Mouse (Mus musculus) lung, adult 18-20 months (tissue): ENCODE data around the gene Dcst2.

Experiments
- DNase-seq, 2 experiments: peaks; one replicate each; pipeline ENCODE4 v3.0.0; 2022; ENCODE audit warnings: mixed read lengths in 2 of 2

Gene Dcst2

GRCm38 (mm10) chr3:89365153-89365485 is 3.3 kb downstream of the Dcst2 start, which contains the start of gene Dcst1:
Dcst1 (minus strand) TSS chr3:89365253.
- no peak for DNase-seq

GRCm38 (mm10) chr3:89365486-89366414 is 4.0 kb downstream of the Dcst2 start:
- DNase-seq, result no peak

DNA sequence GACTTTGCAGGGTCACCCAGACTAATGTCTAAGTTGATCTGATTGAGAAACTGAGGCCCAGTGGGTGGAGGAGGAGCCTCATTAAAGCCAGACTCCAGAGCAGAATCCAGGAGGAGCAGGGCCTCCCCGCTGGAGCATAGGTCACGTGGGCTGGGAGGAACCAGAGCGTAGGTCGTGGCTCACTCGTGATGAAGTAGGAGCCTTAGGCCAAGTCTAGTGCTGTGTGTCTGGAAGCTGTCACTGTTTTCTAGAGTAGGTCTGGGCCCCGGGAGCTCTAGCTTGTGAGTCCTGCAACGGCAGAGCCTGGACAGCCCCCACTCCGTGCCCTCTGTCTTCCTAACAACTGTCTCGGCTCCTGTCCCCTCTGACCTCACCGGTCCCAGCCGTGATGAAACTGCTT is 5.6 kb downstream of the Dcst2 start:
- DNase-seq, result no peak

DNA sequence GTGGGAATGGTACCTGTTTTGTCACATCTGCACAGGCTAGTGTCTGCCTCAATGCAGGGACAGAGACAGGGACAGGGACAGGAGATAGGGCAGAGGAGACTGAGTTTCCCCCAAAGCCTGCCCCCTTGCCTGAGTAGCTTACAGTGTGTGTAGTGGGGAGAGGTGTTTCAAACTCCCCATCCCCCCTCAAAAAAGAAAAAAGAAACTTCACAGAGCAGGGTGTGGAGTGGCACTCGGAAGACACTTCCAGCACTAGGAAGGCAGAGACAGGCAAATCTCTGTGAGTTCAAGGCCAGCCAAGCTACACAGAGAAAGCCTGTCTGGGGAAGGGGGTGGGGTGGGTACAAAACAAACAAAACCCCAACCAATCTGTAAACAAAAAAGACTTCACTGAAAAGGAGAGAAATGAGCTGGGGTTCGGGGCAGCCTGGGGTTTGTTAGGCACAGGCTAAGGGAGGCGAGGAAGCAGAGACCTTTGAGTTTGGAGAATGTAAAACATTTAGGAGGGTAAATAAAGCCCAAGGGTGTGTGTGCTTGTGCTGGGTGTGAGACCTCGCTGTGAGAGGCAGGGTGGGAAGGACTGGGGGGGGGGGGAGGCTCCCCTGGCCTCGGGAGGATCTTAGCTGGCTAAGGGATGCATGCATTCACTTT is 11.9 kb downstream of the Dcst2 start:
- no peak for DNase-seq

DNA sequence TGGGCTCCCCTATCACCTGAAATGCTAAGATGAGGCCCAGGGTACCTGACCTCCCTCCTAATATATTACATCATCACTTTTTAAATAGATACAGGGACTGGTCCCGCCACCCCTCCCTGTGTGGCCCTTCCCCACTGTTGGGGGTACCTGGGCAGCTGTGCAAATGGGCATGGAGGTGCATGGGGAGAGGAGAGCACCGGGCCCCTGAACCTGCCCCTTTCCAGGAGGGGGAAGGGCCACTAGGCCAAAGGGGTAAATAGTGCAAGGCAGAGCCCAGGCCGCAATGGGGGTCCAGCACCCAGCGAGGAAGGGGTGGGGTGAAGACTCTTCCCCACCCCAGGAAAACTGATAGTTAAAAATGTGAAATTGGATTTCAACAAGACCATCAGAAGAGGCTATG is 16.1 kb downstream of the Dcst2 start:
- DNase-seq, result no peak

- peak; percentile 80 to 86 for DNase-seq
Observed at GRCm38 (mm10) chr3:89378394-89379067, 16.8 kb downstream of the Dcst2 start.

GRCm38 (mm10) chr3:89379388-89380131 is 17.8 kb downstream of the Dcst2 start:
- DNase-seq, result no peak

GRCm38 (mm10) chr3:89380291-89380690 is 18.5 kb downstream of the Dcst2 start:
- no peak for DNase-seq

GRCm38 (mm10) chr3:89380711-89381110 is 18.9 kb downstream of the Dcst2 start:
- DNase-seq, result no peak

- no peak for DNase-seq
Observed at GRCm38 (mm10) chr3:89381233-89381632, 19.5 kb downstream of the Dcst2 start.

GRCm38 (mm10) chr3:89382033-89382882 is 20.5 kb downstream of the Dcst2 start:
- no peak for DNase-seq

GRCm38 (mm10) chr3:89382950-89383349 is 21.2 kb downstream of the Dcst2 start:
- no peak for DNase-seq

GRCm38 (mm10) chr3:89383651-89384255 is 22.0 kb downstream of the Dcst2 start:
- peak; percentile 49 to 65 for DNase-seq

GRCm38 (mm10) chr3:89384331-89385076 is 22.7 kb downstream of the Dcst2 start:
- peak; percentile 56 to 70 for DNase-seq

DNA sequence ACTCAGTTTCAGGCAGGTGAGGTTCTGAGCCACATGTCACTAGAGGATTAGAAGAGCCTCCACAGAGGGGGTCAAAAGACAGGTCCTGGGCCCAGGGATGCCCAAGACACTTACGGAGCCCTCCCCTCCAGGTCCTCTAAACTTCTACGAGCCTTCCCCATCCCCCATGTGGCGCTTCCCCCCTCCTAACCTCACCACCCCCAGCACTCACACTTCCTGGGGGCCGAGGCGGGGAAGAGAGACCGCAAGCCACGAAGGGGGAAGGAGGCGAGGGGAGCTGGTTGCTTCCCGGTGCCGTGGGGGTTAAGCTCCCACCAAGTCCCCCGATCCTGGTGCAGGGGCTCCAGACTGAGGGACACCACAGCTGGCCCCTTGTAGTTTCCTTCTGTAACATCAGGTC is 23.7 kb downstream of the Dcst2 start:
- no peak for DNase-seq

DNA sequence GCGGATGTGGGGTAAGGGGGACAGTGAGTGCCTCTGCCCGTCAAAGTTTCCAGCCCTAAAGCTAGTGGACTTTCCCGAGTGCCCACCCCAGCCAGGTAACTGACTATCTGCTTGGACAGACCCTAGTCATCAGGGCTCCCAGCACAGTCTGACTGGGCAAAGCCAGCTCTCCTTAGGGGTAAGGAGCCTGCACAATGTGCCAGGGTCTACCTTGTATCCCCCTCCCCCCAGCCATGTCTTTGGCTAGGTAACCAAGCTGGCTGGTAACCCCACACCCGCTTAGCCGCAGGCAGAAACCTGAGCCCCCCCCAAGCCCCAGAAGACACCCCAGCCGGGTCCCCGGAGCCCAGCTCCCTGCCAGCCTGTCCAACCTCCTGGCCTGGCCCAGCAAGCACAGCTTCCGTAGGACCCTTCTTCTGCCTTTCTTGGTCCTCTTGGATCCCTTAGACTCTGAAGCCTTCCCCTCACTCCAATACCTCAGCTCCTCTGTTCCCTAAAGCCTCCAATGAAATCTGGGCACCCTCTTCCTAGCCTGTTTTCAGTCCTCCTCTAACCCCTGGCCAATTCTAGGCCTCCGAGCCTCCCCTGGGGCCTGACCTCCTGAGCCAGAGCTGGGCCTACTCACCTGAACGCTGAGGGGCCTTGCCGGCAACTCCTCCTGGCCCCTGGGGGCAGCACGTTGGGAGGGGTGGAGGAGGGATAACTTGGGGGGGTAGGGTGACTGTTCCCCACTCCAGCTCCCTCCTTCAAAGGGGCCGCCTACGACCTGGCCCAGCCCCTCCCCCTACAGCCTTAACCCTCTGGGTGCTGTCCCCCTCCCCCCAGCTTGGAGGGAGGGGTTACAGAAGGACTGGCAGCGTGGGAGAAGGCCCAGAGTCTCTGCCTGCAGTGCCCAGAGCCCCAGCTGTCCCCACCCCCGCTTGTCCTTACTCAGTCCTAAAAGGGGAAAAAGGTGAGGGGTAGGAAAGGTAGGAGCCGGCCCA is 25.0 kb downstream of the Dcst2 start:
- no peak for DNase-seq

DNA sequence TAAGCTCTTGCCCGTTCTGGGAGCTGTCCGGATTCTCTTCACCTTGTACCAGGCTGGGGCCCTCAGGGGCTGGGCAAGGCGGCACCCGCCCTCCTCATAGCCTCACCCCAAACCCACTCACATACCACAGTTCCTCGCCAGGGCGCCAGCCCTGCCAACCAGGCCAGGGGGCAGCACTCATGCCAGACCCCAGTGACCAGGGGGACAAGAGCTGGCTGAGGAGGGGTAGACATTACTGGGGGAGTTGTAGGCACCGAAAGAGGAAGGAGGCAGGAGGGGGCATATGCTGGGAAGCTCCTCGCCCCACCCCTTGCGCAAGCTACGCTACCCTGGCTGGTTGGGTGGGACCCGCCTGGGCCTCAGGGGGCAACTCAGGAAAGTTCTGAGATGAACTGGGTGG is 25.9 kb downstream of the Dcst2 start:
- DNase-seq, result peak; percentile 51 to 53

GRCm38 (mm10) chr3:89388134-89388881 is 26.5 kb downstream of the Dcst2 start:
- peak; percentile 47 to 48 for DNase-seq
